Mouse (Mus musculus) liver, embryonic 14.5 days (tissue): ENCODE measurements around the gene Polr3h. TPM values are rescaled to one million over a fixed set of nuclear protein-coding genes. Genes with fewer than 3 reads are reported as not detected.
A peak's percentile ranks its signal among the peaks of the same experiment; 100 is the strongest.

ENCODE experiments used
- ATAC-seq: fragments of 200-750 bp; cut with Nextera tagmentation; 2 replicates; pipeline ENCODE4 v1.8.0; 2017; ENCODE audit warnings: moderate number of reproducible peaks, mild to moderate bottlenecking, moderate library complexity; ENCODE audit not compliant: insufficient read depth
- DNase-seq, 3 experiments: peaks; one replicate each; pipeline ENCODE4 v3.0.0-alpha.2; 2012 to 2013; ENCODE audit warnings: low read depth in 3 of 3, low spot score in 3 of 3
- H3K27ac ChIP-seq: fragments of 300-500 bp; sonication (generic); 2 replicates; pipeline ENCODE4 v1.5.1; 2014; ENCODE audit warnings: moderate library complexity, mild to moderate bottlenecking, control low read depth, inconsistent platforms
- H3K27me3 ChIP-seq: fragments of 300-500 bp; sonication (generic); 2 replicates; pipeline ENCODE4 v1.6.1; 2014; ENCODE audit warnings: mild to moderate bottlenecking, low read length, moderate library complexity; ENCODE audit not compliant: control insufficient read depth, insufficient read depth
- H3K36me3 ChIP-seq: fragments of 300-500 bp; sonication (generic); replicated peaks from 2 replicates; pipeline ENCODE4 v1.6.1; 2014; ENCODE audit warnings: low read depth; ENCODE audit not compliant: control insufficient read depth, insufficient read depth
- H3K4me1 ChIP-seq, 2 experiments: fragments of 200-500 bp in 1 of 2; fragments of 300-500 bp in 1 of 2; sonication (generic) in 1 of 2; replicated peaks; 2 replicates each; pipeline ENCODE4 v1.6.1; 2012 to 2014; ENCODE audit warnings: antibody characterized with exemption in 1 of 2, inconsistent platforms in 1 of 2, low read length in 1 of 2; ENCODE audit not compliant: control insufficient read depth in 2 of 2, insufficient read depth in 2 of 2
- H3K4me2 ChIP-seq: fragments of 300-500 bp; sonication (generic); 2 replicates; pipeline ENCODE4 v1.6.1; 2014; ENCODE audit warnings: low read depth, mild to moderate bottlenecking, control low read depth, moderate library complexity
- H3K4me3 ChIP-seq, 2 experiments: fragments of 200-500 bp in 1 of 2; fragments of 300-500 bp in 1 of 2; sonication (generic) in 1 of 2; 2 replicates each; pipeline ENCODE4 v1.5.1; 2012 to 2014; ENCODE audit warnings: low read depth in 2 of 2, low read length in 2 of 2, mild to moderate bottlenecking in 2 of 2, control low read depth in 1 of 2, inconsistent platforms in 1 of 2, moderate library complexity in 1 of 2; ENCODE audit not compliant: insufficient read depth in 1 of 2
- H3K9ac ChIP-seq: fragments of 300-500 bp; sonication (generic); replicated peaks from 2 replicates; pipeline ENCODE4 v1.6.1; 2014; ENCODE audit warnings: mild to moderate bottlenecking, control low read depth, moderate library complexity
- H3K9me3 ChIP-seq: fragments of 300-500 bp; sonication (generic); 2 replicates; pipeline ENCODE4 v1.6.1; 2016; ENCODE audit warnings: low read length, mixed read lengths; ENCODE audit not compliant: control insufficient read depth
- CTCF ChIP-seq: IDR thresholded peaks from 2 replicates; pipeline ENCODE4 v1.5.1; 2016; ENCODE audit warnings: antibody characterized with exemption, low read depth, control low read depth
- EP300 ChIP-seq: IDR thresholded peaks from 2 replicates; pipeline ENCODE4 v1.6.1; 2016; ENCODE audit warnings: antibody characterized with exemption, low read depth
- WGBS: fragments of 180-500 bp; shearing (Covaris S2); extraction: QIAGEN DNeasy Blood & Tissue Kit; methylation state at CpG from one replicate; pipeline ENCODE4 v1.1.7; 2014; ENCODE audit not compliant: insufficient replicate concordance; 5-methylcytosine and 5-hydroxymethylcytosine counted together
- polyA plus RNA-seq, 2 experiments: library from polyadenylated mRNA; depleted of rRNA in 1 of 2; stranded (reverse) in 1 of 2; unstranded in 1 of 2; fragments of >200 nt; fragmentation: Nextera tagmentation in 1 of 2; extraction: Ambion mirVana in 1 of 2; gene quantifications; 2 replicates each; pipeline versions ENCODE4 v1.2.1 to v1.2.3; 2012 to 2014

The Polr3h gene
- polyA plus RNA-seq, 2 experiments, result 13.7 to 68.3 TPM

GRCm38 (mm10) chr15:81936679-81937078 is 10.6 kb upstream of the Polr3h start, which contains the start of gene Csdc2:
Gene Csdc2 (plus strand): TSS chr15:81936759.
- Histone ChIP-seq H3K9me3 (no peaks in the 10 kb centered on the region), H3K4me1 (peaks cover 0 to 11% of the 10 kb centered on the region in 2 experiments; a peak in 3 of 4 replicates), H3K4me2 (peak within 1 kb of the TSS; percentile 31), H3K27ac (no peak within 1 kb of the TSS), H3K4me3 (peak within 1 kb of the TSS; percentile 2 to 13; a peak in 3 of 4 replicates), H3K9ac (no peak within 1 kb of the TSS), H3K36me3 (no peaks in the 10 kb centered on the region), H3K27me3 (peaks cover 20% of the 10 kb centered on the region)
- DNase-seq (no peak), ATAC-seq (no peak)
- WGBS, result 9% methylated on average over 12 of the region's 12 CpGs
- no peak for TF ChIP-seq EP300
- TF ChIP-seq CTCF, result peak; percentile 32; the same call in 1 of the 2 replicates

GRCm38 (mm10) chr15:81935869-81936637 is 10.0 kb upstream of the Polr3h start:
- TF ChIP-seq CTCF (no peak), EP300 (no peak)
- Histone ChIP-seq H3K36me3 (no peaks in the 10 kb centered on the region), H3K9ac (no peak overlapping the region), H3K27ac (no peak overlapping the region), H3K4me2 (no peak overlapping the region; the same call in 1 of the 2 replicates), H3K9me3 (no peaks in the 10 kb centered on the region), H3K4me3 (no peak overlapping the region), H3K4me1 (peaks cover 0 to 11% of the 10 kb centered on the region in 2 experiments; a peak in 3 of 4 replicates), H3K27me3 (peaks cover 20% of the 10 kb centered on the region)
- no peak for DNase-seq
- ATAC-seq, result no peak
- WGBS, result 36% methylated on average over 7 of the region's 7 CpGs

GRCm38 (mm10) chr15:81933986-81934385 is 7.9 kb upstream of the Polr3h start:
- no peak for TF ChIP-seq CTCF
- no peak for TF ChIP-seq EP300
- Histone ChIP-seq H3K9me3 (no peaks in the 10 kb centered on the region), H3K36me3 (no peaks in the 10 kb centered on the region), H3K4me3 (no peak overlapping the region), H3K4me1 (peaks cover 0 to 2% of the 10 kb centered on the region in 2 experiments; a peak in 2 of 4 replicates), H3K4me2 (no peak overlapping the region), H3K27me3 (peaks cover 20% of the 10 kb centered on the region), H3K27ac (no peak overlapping the region), H3K9ac (no peak overlapping the region)
- 62% methylated on average over 1 of the region's 1 CpGs for WGBS
- DNase-seq, result no peak
- ATAC-seq, result no peak

GRCm38 (mm10) chr15:81932951-81933470 is 7.0 kb upstream of the Polr3h start:
- H3K4me1 ChIP-seq, result peaks cover 0 to 2% of the 10 kb centered on the region in 2 experiments; a peak in 1 of 4 replicates
- H3K9me3 ChIP-seq, result no peaks in the 10 kb centered on the region
- no peak overlapping the region for H3K9ac ChIP-seq
- H3K36me3 ChIP-seq, result no peaks in the 10 kb centered on the region
- no peak overlapping the region for H3K4me2 ChIP-seq
- H3K4me3 ChIP-seq, result no peak overlapping the region
- H3K27me3 ChIP-seq, result peaks cover 19% of the 10 kb centered on the region
- ATAC-seq, result no peak
- no peak for TF ChIP-seq CTCF
- no peak for TF ChIP-seq EP300
- H3K27ac ChIP-seq, result no peak overlapping the region
- 40% methylated on average over 12 of the region's 12 CpGs for WGBS
- no peak for DNase-seq

GRCm38 (mm10) chr15:81928277-81928676 is 2.2 kb upstream of the Polr3h start:
- H3K9me3 ChIP-seq, result no peaks in the 10 kb centered on the region
- no peak overlapping the region; the same call in 1 of the 2 replicates for H3K27ac ChIP-seq
- H3K4me1 ChIP-seq, result peaks cover 14 to 23% of the 10 kb centered on the region in 2 experiments; a peak in 3 of 4 replicates
- 49% methylated on average over 11 of the region's 11 CpGs for WGBS
- H3K4me3 ChIP-seq, result no peak overlapping the region
- H3K27me3 ChIP-seq, result no peaks in the 10 kb centered on the region
- H3K36me3 ChIP-seq, result peaks cover 2% of the 10 kb centered on the region
- ATAC-seq (no peak), DNase-seq (no peak)
- no peak for TF ChIP-seq EP300
- no peak for TF ChIP-seq CTCF
- no peak overlapping the region for H3K9ac ChIP-seq
- no peak overlapping the region for H3K4me2 ChIP-seq
